Mouse (Mus musculus): ENCODE measurements at regions not wholly inside any gene's neighbourhood (a gene's known extent, or its start where the extent isn't known, plus 50 kb on each side); places are given as distances from the start of the nearest gene placed in this dataset.

DNA sequence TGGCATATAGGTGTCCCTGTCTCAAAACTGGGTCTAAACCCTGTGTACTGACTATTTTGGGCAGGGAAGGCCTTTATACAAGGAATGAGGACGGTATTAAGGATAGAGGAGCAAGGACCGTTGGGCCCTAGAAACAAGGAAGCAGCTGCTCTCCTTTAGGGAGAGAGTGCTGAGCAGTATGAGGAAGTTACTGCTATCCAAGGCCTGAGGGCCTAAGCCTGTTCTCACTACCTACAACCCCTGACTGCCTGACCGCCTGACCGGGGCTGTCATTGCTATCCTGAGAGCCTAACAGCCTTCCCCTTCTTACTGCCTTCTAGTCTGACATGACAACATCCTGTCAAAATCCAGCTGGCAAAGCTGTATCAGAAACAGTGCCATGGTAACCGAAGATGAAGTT lies 62.6 kb upstream of the Med14 start:
- TF ChIP-seq USF1 (IDR thresholded peaks at IDR 0.05; ENCODE audit: low read depth, low read length), result no peak
- TF ChIP-seq CTCF (conservative IDR thresholded peaks at IDR 0.05 in 1 of 2, IDR thresholded peaks at IDR 0.05 in 1 of 2; ENCODE audit: low read depth in 2 of 2, low read length in 2 of 2), result no peak
- no peak for TF ChIP-seq ZMIZ1 (IDR thresholded peaks at IDR 0.05; ENCODE audit: low read depth, low read length)
- no peak for TF ChIP-seq POLR2A (IDR thresholded peaks at IDR 0.05; ENCODE audit: low read depth, low read length)
- TF ChIP-seq ELF1 (IDR thresholded peaks at IDR 0.05; ENCODE audit: low read depth, low read length), result no peak
- TF ChIP-seq GABPA (IDR thresholded peaks at IDR 0.05; ENCODE audit: insufficient replicate concordance, low read depth, low read length), result no peak
- no peak for TF ChIP-seq CHD1 (IDR thresholded peaks at IDR 0.05; ENCODE audit: low read depth, low read length)
